Mouse (Mus musculus) lung, postnatal 0 days (tissue): ENCODE measurements around the gene Cd244a. TPM values are rescaled to one million over a fixed set of nuclear protein-coding genes. Genes with fewer than 3 reads are reported as not detected.

Experiments
- ATAC-seq: fragments of 200-750 bp; cut with Nextera tagmentation; 2 replicates; pipeline ENCODE4 v1.8.0; 2017; ENCODE audit warnings: moderate library complexity
- DNase-seq: peaks from one replicate; pipeline ENCODE4 v3.0.0-alpha.2; 2016; ENCODE audit warnings: low spot score
- H3K27ac ChIP-seq: fragments of 300-500 bp; sonication (generic); 2 replicates; pipeline ENCODE4 v1.5.1; 2014; ENCODE audit warnings: antibody characterized with exemption, mild to moderate bottlenecking, low read length, mixed read lengths
- H3K27me3 ChIP-seq: fragments of 300-500 bp; sonication (generic); replicated peaks from 2 replicates; pipeline ENCODE4 v1.6.1; 2014; ENCODE audit warnings: low read length, mixed read lengths; ENCODE audit not compliant: insufficient read depth
- H3K36me3 ChIP-seq: fragments of 300-500 bp; sonication (generic); 2 replicates; pipeline ENCODE4 v1.6.1; 2014; ENCODE audit warnings: low read length, mixed read lengths; ENCODE audit not compliant: insufficient read depth
- H3K4me1 ChIP-seq: fragments of 300-500 bp; sonication (generic); 2 replicates; pipeline ENCODE4 v1.6.1; 2014; ENCODE audit warnings: antibody characterized with exemption, low read depth, low read length, mixed read lengths; ENCODE audit not compliant: insufficient read depth
- H3K4me2 ChIP-seq: fragments of 300-500 bp; sonication (generic); replicated peaks from 2 replicates; pipeline ENCODE4 v1.6.1; 2014; ENCODE audit warnings: low read depth, mild to moderate bottlenecking, low read length, moderate library complexity, mixed read lengths
- H3K4me3 ChIP-seq: fragments of 300-500 bp; sonication (generic); 2 replicates; pipeline ENCODE4 v1.5.1; 2014; ENCODE audit warnings: low read depth, low read length
- H3K9ac ChIP-seq: fragments of 300-500 bp; sonication (generic); replicated peaks from 2 replicates; pipeline ENCODE4 v1.6.1; 2014; ENCODE audit warnings: low read depth, mild to moderate bottlenecking
- H3K9me3 ChIP-seq: fragments of 300-500 bp; sonication (generic); 2 replicates; pipeline ENCODE4 v1.6.1; 2016; ENCODE audit warnings: low read length, mixed read lengths
- CTCF ChIP-seq: IDR thresholded peaks from 2 replicates; pipeline ENCODE4 v1.5.1; 2016; ENCODE audit warnings: antibody characterized with exemption, mild to moderate bottlenecking
- EP300 ChIP-seq: IDR thresholded peaks from 2 replicates; pipeline ENCODE4 v1.6.1; 2016; ENCODE audit warnings: antibody characterized with exemption, mild to moderate bottlenecking, control low read depth
- WGBS: fragments of 180-500 bp; shearing (Covaris S2); extraction: QIAGEN DNeasy Blood & Tissue Kit; methylation state at CpG from one replicate; pipeline ENCODE4 v1.1.7; 2014; 5-methylcytosine and 5-hydroxymethylcytosine counted together
- polyA plus RNA-seq: library from polyadenylated mRNA; unstranded; fragments of >200 nt; fragmentation: Nextera tagmentation; extraction: Ambion mirVana; gene quantifications from 2 replicates; pipeline ENCODE4 v1.2.1, GENCODE M21; 2015

The Cd244a gene
- polyA plus RNA-seq, 1 experiment from 2014 or later: 1.7 TPM

- Histone ChIP-seq H3K9ac (no peak overlapping the region), H3K27me3 (no peaks in the 10 kb centered on the region), H3K4me3 (no peak overlapping the region), H3K27ac (no peak overlapping the region), H3K4me2 (no peak overlapping the region), H3K9me3 (no peaks in the 10 kb centered on the region), H3K36me3 (no peaks in the 10 kb centered on the region), H3K4me1 (no peaks in the 10 kb centered on the region)
- DNase-seq: no peak
- no peak for ATAC-seq
- TF ChIP-seq CTCF (no peak), EP300 (no peak)
Measured at GRCm38 (mm10) chr1:171534557-171534956, 24.4 kb upstream of the Cd244a start.

DNA sequence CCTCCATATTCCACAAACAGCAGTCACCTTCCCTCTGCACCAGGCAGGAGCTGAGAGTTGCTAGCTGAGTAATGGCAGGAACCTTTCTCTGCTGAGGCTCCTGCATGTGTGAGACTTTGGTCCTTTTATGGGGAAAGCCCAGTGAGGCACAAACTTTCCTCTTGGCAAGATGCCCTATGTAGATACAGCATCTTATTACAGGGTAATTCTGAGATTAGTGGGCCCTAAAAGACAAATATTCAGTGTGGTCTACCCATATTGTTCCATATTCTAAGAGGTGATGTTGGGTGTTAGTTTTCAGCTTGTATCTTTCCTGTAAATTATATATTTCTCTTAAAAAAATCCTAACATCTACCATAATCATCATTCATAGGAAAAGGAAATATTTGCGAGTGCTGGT, 23.8 kb upstream of the Cd244a start, which contains the start of gene Itln1:
Gene Itln1 (minus strand): TSS at position 101 of the 400 bp plus-strand sequence.
- WGBS: 100% methylated on average over 1 of the region's 1 CpGs
- no peak for DNase-seq
- Histone ChIP-seq H3K9ac (no peak within 1 kb of the TSS), H3K36me3 (no peaks in the 10 kb centered on the region), H3K9me3 (no peaks in the 10 kb centered on the region), H3K4me1 (no peaks in the 10 kb centered on the region), H3K27me3 (no peaks in the 10 kb centered on the region), H3K4me3 (no peak within 1 kb of the TSS), H3K4me2 (no peak within 1 kb of the TSS), H3K27ac (no peak within 1 kb of the TSS)
- no peak for TF ChIP-seq EP300
- no peak for TF ChIP-seq CTCF
- ATAC-seq: no peak

- ATAC-seq (no peak), DNase-seq (no peak)
- 83% methylated on average over 1 of the region's 1 CpGs for WGBS
- H3K9me3 ChIP-seq: no peaks in the 10 kb centered on the region
- H3K4me1 ChIP-seq: no peaks in the 10 kb centered on the region
- no peak overlapping the region for H3K27ac ChIP-seq
- H3K4me2 ChIP-seq: no peak overlapping the region
- H3K27me3 ChIP-seq: no peaks in the 10 kb centered on the region
- H3K9ac ChIP-seq: no peak overlapping the region
- no peaks in the 10 kb centered on the region for H3K36me3 ChIP-seq
- TF ChIP-seq EP300 (no peak), CTCF (no peak)
- no peak overlapping the region for H3K4me3 ChIP-seq
Measured at GRCm38 (mm10) chr1:171540694-171541093, 18.3 kb upstream of the Cd244a start.

DNA sequence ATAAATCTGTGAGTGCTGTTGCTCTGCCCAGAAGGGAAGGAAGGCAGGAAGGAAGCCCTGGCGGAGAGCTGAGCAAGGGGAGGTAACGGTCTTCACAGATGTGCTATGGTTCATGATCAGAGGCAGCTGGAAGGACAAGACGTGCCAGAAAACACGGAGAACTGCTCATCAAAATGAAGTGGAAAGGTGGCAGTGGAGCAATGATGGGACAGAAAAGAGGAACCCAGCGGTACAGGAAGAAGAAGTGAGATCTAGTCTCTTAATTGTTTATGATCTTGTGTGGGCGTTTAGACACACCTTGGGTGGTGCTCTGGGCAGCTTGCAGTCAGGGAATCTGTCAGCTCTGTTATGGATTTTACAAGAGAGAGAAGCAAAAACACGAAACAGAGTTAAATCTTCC, 7.7 kb upstream of the Cd244a start:
- H3K9ac ChIP-seq: no peak overlapping the region
- no peaks in the 10 kb centered on the region for H3K4me1 ChIP-seq
- H3K27ac ChIP-seq: no peak overlapping the region
- no peak overlapping the region for H3K4me2 ChIP-seq
- WGBS: 56% methylated on average over 7 of the region's 7 CpGs
- H3K36me3 ChIP-seq: no peaks in the 10 kb centered on the region
- H3K27me3 ChIP-seq: no peaks in the 10 kb centered on the region
- H3K9me3 ChIP-seq: no peaks in the 10 kb centered on the region
- TF ChIP-seq CTCF (no peak), EP300 (no peak)
- no peak for ATAC-seq
- DNase-seq: peak; percentile 18
- no peak overlapping the region for H3K4me3 ChIP-seq

DNA sequence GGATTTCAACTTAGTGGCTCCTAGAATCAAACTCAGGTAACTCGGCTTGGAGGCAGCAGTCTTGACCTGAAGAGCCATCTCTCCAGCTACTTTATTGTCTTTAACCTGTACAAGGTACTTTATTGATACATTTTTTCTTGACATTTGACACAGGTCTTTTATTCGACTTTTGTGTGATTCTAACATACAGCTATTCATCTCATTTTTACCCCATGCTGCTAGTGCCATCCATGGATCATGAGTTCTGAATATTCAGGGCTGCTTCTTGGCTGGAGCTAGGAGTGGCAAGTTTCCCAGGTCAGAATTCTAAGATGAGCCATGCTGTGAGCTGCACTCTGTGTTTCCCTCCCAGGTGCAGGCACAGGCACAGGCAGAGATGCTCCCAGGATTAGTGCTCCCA, 6.8 kb upstream of the Cd244a start:
- no peak overlapping the region for H3K4me3 ChIP-seq
- H3K27ac ChIP-seq: no peak overlapping the region
- H3K9ac ChIP-seq: no peak overlapping the region
- no peak for ATAC-seq
- no peaks in the 10 kb centered on the region for H3K27me3 ChIP-seq
- no peaks in the 10 kb centered on the region for H3K4me1 ChIP-seq
- no peaks in the 10 kb centered on the region for H3K9me3 ChIP-seq
- DNase-seq: no peak
- no peak overlapping the region for H3K4me2 ChIP-seq
- no peak for TF ChIP-seq CTCF
- TF ChIP-seq EP300: no peak
- WGBS: 64% methylated on average over 2 of the region's 2 CpGs
- H3K36me3 ChIP-seq: no peaks in the 10 kb centered on the region

DNA sequence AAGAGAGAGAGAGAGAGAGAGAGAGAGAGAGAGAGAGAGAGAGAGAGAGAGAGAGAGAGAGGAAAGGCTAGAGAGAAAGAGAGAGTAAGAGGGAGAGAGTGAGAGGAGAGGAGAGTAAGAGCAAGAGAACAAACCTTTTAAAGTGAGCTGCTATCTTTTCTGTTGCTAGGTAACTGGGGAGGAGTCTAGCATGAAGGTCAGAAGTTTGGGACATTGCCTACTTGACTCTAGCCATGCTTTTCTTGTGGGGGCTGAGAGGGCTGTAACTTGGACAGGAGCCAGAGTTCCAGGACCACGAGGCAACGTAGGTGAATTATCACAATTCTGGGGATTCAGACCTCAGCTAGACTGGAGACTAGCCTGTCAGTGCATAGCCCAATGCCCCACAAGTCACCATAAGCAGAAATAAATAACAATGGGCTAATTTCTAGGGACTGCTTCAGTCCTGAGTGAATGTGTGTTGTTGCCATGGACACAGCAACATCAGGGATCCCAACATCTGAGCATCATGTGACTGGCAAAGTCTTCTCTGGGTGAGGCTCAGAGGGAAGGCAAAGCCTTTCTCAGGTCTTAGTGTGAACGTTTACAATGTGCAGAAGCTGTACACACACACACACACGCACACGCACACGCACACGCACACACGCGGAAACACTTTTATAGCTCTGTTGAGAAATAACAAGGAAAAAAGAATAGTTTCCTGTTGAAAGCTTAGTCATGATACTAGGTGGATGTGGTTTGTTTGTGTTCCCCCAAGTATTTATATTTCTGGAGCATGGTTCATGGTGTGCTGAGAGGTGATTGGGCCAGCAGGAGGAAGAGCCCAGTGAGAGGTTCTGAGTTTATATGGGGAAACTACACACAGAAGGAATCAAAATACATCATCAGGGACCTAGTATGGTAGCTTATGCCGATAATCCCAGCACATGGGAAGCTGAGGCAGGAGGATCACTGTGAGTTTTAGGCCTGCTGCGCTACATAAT, 5.3 kb upstream of the Cd244a start:
- no peak overlapping the region for H3K4me3 ChIP-seq
- ATAC-seq: peak; percentile 77

More for the DNA sequence above, 5.3 kb upstream of the Cd244a start:
- no peaks in the 10 kb centered on the region for H3K9me3 ChIP-seq
- peak; percentile 37 for DNase-seq
- H3K36me3 ChIP-seq: no peaks in the 10 kb centered on the region
- TF ChIP-seq CTCF (no peak), EP300 (no peak)
- no peak overlapping the region for H3K27ac ChIP-seq
- no peak overlapping the region for H3K9ac ChIP-seq
- 66% methylated on average over 11 of the region's 11 CpGs for WGBS
- no peaks in the 10 kb centered on the region for H3K4me1 ChIP-seq
- no peaks in the 10 kb centered on the region for H3K27me3 ChIP-seq
- H3K4me2 ChIP-seq: no peak overlapping the region
